Mouse (Mus musculus) erythroblast, embryonic 14.5 days (primary cell): Measurements from ENCODE around the gene Cnih2.

ENCODE experiments used
- GATA1 ChIP-seq: IDR thresholded peaks from 2 replicates; pipeline ENCODE4 v1.6.1; 2012; ENCODE audit warnings: low read length, inconsistent platforms, mixed read lengths
- TAL1 ChIP-seq: IDR thresholded peaks from 3 replicates; pipeline ENCODE4 v1.6.1; 2012; ENCODE audit warnings: low read length, inconsistent platforms, mixed read lengths

- TF ChIP-seq GATA1 (no peak), TAL1 (no peak)
These were observed 45.5 kb downstream of the Cnih2 start for GRCm38 (mm10) chr19:5052853-5053252.
